Mouse (Mus musculus) bone marrow, adult 2 months (tissue): Measurements from ENCODE around the gene Kncn.

Experiments used
- CTCF ChIP-seq: fragments of 200-500 bp; IDR thresholded peaks from 2 replicates; pipeline ENCODE4 v1.5.1; 2011; ENCODE audit warnings: low read length, control low read depth; ENCODE audit not compliant: control insufficient read depth, insufficient read depth
- POLR2A ChIP-seq: fragments of 200-500 bp; IDR thresholded peaks from 2 replicates; pipeline ENCODE4 v1.6.1; 2011; ENCODE audit warnings: low read depth, mild to moderate bottlenecking, control low read depth, low read length, borderline replicate concordance; ENCODE audit not compliant: control insufficient read depth

DNA sequence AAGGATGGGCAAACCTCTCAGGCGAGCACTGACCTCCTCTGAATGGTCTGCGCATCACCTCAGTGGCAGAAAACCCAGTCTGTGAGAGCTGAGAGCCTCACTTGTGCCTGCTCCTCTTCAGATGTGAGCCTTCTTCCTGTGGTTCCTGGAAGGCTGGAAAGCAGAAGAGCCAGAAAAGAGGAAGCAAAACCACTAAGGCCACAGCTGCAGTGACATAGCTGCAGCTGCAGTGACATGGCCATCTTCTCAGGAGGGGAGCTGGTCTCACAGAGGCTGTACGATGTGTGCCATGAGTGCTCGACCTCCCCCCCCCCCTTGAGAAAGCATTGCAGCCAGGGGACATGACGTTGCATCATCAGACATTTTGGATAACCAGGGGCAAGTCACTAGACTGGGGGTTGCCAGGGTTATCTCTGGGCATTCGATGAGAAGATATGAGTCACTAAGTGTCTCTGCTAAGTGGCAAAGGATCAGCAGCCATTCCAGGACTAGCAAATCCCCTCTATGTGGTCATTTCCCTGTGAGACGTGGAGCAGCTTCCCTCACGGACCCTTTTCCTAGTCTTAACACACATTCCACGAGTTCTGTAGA is 26.8 kb upstream of the Kncn start:
- TF ChIP-seq CTCF (no peak), POLR2A (no peak)
